Mouse (Mus musculus) neural tube, embryonic 12.5 days (tissue): ENCODE measurements around the gene Pih1d2. TPM values are rescaled to one million over a fixed set of nuclear protein-coding genes. Genes with fewer than 3 reads are reported as not detected.
A peak's percentile ranks its signal among the peaks of the same experiment; 100 is the strongest.
"Not testable (repeated sequence)": the region's sequence is repeated elsewhere in the genome, so short reads cannot be mapped to it uniquely, and the experiment has no call there.

ENCODE experiments used
- ATAC-seq: fragments of 200-750 bp; cut with Nextera tagmentation; 2 replicates; pipeline ENCODE4 v1.8.0; 2017; ENCODE audit warnings: low read depth, mild to moderate bottlenecking, moderate TSS enrichment, moderate library complexity; ENCODE audit not compliant: low FRiP score
- H3K27ac ChIP-seq: fragments of 300-500 bp; sonication (generic); 2 replicates; pipeline ENCODE4 v1.5.1; 2016
- H3K27me3 ChIP-seq: fragments of 300-500 bp; sonication (generic); replicated peaks from 2 replicates; pipeline ENCODE4 v1.6.1; 2016; ENCODE audit warnings: mild to moderate bottlenecking
- H3K36me3 ChIP-seq: fragments of 300-500 bp; sonication (generic); 2 replicates; pipeline ENCODE4 v1.6.1; 2016; ENCODE audit warnings: mild to moderate bottlenecking
- H3K4me1 ChIP-seq: fragments of 300-500 bp; sonication (generic); 2 replicates; pipeline ENCODE4 v1.6.1; 2016
- H3K4me2 ChIP-seq: fragments of 300-500 bp; sonication (generic); replicated peaks from 2 replicates; pipeline ENCODE4 v1.6.1; 2016; ENCODE audit warnings: mild to moderate bottlenecking
- H3K4me3 ChIP-seq: fragments of 300-500 bp; sonication (generic); 2 replicates; pipeline ENCODE4 v1.5.1; 2016
- H3K9ac ChIP-seq: fragments of 300-500 bp; sonication (generic); 2 replicates; pipeline ENCODE4 v1.6.1; 2016; ENCODE audit warnings: mild to moderate bottlenecking
- H3K9me3 ChIP-seq: fragments of 300-500 bp; sonication (generic); 2 replicates; pipeline ENCODE4 v1.6.1; 2016; ENCODE audit warnings: mild to moderate bottlenecking
- WGBS: fragments of 180-500 bp; shearing (Covaris S2); methylation state at CpG from one replicate; pipeline ENCODE4 v1.1.7; 2016; 5-methylcytosine and 5-hydroxymethylcytosine counted together
- polyA plus RNA-seq: library from polyadenylated mRNA; unstranded; fragments of >200 nt; fragmentation: Nextera tagmentation; extraction: Ambion mirVana; gene quantifications from 2 replicates; pipeline ENCODE4 v1.2.1, GENCODE M21; 2016

Pih1d2 gene
- polyA plus RNA-seq, 1 experiment from 2014 or later = 8.5 TPM

DNA sequence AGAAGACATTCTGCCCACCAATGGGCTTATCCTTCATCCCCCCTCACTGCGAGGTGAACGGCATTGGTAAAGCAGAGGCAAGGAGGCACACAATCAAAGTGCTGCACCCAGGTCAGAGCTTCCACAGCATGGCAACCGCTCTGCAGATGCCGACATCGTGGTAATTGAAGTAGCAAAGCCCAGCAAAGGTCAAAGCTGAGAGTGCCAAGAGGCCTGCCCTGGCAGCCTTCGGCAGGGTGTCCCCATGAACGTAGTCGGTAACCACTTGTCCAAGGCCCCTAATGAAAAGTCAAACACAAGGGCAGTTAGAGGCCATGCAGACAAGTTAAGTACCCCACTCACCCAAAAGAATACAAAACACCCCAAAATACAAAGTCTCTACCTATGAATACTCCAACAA, 20.1 kb upstream of the Pih1d2 start:
- Histone ChIP-seq H3K4me2 (no peak overlapping the region), H3K4me1 (peaks cover 4% of the 10 kb centered on the region), H3K36me3 (peaks cover 50% of the 10 kb centered on the region), H3K27ac (no peak overlapping the region), H3K27me3 (no peaks in the 10 kb centered on the region), H3K4me3 (no peak overlapping the region), H3K9ac (no peak overlapping the region), H3K9me3 (no peaks in the 10 kb centered on the region)
- no peak for ATAC-seq
- WGBS = 94% methylated on average over 8 of the region's 8 CpGs

DNA sequence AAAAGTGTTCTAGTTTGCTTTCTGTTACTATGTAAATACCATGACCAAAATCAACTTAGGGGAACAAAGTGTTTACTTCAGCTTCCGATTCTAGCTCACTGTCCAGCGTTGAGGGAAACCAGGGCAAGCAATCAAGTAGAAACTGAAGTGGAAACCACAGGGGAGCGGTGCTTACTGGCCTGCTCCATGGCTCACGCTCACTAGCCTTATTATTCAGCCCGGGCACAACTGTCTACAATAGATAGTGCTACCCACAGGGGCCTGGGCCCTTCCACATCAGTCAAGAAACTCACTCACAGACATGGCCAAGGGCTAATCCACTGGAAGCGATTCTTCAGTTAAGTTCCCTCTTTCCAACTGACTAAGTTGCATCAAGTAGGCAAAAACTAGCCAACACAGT, 15.6 kb upstream of the Pih1d2 start:
- ATAC-seq = no peak

DNA sequence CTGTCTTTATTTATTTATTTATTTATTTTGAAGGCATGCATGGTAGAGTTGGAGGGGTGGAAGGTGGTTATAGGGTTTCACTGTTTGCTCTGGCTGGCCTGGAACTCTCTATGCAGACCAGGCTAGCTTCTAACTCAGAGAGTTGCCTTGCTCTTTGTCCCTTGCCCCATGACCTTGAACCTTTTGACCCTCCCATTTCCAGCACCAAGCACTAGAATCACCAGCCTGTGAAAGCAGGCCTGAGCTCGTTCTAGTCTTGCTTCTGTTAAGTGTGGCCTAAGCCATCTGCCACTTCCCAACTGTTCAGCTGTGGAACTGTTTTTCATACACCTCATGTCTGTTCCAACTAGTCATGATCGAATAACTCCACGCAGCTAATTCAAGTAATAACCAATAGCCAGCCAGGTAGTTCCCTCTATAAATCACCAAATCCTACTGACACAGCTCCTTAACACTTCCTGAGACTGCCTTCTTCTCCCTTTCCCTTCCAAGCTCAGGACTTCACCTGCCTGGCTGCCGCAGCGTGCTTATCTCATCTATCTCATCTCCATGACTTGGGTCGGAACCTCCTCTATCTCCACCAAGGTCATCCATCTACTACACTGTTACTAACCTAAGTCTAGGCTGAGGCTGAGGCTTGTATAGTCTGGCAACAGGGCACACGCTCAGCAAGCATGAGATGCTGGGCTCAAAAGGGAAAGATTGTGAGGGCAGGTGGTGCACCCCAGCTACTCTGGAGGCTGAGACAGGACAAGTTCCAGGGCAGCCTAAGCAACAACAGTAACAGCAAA, 14.9 kb upstream of the Pih1d2 start:
- Histone ChIP-seq H3K9ac (peak overlapping the region; percentile 84; the same call in 1 of the 2 replicates), H3K27ac (no peak overlapping the region)

More for the DNA sequence above, 15.6 kb upstream of the Pih1d2 start:
- Histone ChIP-seq H3K4me2 (no peak overlapping the region), H3K36me3 (peaks cover 35% of the 10 kb centered on the region), H3K4me1 (peaks cover 24% of the 10 kb centered on the region), H3K9ac (no peak overlapping the region), H3K9me3 (no peaks in the 10 kb centered on the region), H3K27me3 (no peaks in the 10 kb centered on the region), H3K4me3 (no peak overlapping the region), H3K27ac (no peak overlapping the region)
- 91% methylated on average over 6 of the region's 6 CpGs for WGBS

DNA sequence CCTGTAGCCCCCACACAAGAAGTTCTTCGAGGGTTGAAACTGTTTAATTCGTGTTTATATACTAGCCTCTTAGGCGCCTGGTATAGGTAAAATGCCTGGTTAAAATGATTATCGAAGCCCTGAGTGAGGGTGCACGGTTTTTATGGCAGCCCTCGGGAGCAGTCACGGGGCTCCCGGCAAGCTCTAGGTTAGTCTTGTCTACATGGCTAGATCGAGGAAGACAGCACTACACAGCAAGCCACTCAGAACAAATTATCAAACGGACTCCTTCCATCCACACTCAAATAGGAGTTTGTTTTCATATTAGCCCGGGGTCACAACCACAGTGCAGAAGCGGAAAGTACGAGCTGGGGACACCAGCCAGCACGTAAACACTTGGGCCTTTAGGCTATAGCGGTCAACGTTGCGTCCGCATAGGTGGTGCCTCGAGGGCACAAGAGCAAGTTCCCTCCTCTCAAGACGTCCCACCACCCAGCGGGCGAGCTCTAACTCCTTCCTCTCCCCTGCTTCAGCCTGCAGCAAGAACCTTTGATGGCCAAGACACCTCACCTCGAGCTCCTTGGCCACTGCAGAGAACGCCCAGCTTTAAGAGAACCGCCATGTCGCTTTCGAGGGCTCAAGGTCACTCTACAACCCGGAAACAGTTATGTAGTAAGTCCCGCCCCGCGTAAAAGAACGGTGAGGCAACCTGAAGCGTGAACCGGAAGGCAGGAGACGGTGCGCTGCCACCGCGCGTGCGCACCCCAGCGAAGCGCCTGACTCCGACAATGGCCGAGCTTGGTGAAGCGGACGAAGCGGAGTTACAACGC, 13.7 kb upstream of the Pih1d2 start, which contains the start of the genes Sdhd and Timm8b:
Gene Sdhd, minus strand, starts transcription at position 624 of the 809 bp plus-strand sequence.
Gene Timm8b, plus strand, starts transcription at position 722 of the 809 bp plus-strand sequence.
- peak; percentile 95 for ATAC-seq
- WGBS = 1% methylated on average over 48 of the region's 48 CpGs
- Histone ChIP-seq H3K4me2 (peak within 1 kb of the TSS; percentile 84), H3K4me3 (peak within 1 kb of the TSS; percentile 63), H3K4me1 (peaks cover 24% of the 10 kb centered on the region), H3K9ac (peak within 1 kb of the TSS; percentile 84), H3K27me3 (no peaks in the 10 kb centered on the region), H3K27ac (peak within 1 kb of the TSS; percentile 84), H3K9me3 (no peaks in the 10 kb centered on the region), H3K36me3 (peaks cover 31% of the 10 kb centered on the region)

More for the DNA sequence above, 14.9 kb upstream of the Pih1d2 start:
- peak overlapping the region; percentile 63; the same call in 1 of the 2 replicates for H3K4me3 ChIP-seq
- H3K9me3 ChIP-seq = no peaks in the 10 kb centered on the region
- peaks cover 24% of the 10 kb centered on the region for H3K4me1 ChIP-seq
- 91% methylated on average over 7 of the region's 7 CpGs for WGBS
- no peaks in the 10 kb centered on the region for H3K27me3 ChIP-seq
- no peak for ATAC-seq
- H3K36me3 ChIP-seq = peaks cover 33% of the 10 kb centered on the region
- peak overlapping the region; percentile 84 for H3K4me2 ChIP-seq

DNA sequence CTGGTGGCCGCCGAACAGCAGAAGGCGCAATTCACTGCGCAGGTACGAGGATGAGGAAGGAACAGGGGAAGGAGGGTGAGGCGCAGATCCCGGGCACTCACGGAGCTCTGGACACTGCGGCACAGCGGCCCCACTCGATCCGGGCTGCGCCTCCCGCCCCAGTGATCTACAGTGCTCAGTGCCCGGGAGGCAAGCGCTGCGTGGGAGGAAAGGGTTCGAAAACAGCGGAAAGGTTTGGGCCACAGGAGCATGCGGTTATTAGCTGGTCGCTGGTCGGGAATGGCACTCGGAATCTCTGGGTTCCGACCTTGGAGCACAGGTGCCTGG, 13.2 kb upstream of the Pih1d2 start:
- Histone ChIP-seq H3K9ac (peak overlapping the region; percentile 84), H3K36me3 (peaks cover 30% of the 10 kb centered on the region), H3K27ac (peak overlapping the region; percentile 84), H3K27me3 (no peaks in the 10 kb centered on the region), H3K9me3 (no peaks in the 10 kb centered on the region), H3K4me1 (peaks cover 24% of the 10 kb centered on the region), H3K4me3 (peak overlapping the region; percentile 63), H3K4me2 (peak overlapping the region; percentile 84)
- peak; percentile 91 for ATAC-seq
- WGBS = 0% methylated on average over 24 of the region's 24 CpGs

DNA sequence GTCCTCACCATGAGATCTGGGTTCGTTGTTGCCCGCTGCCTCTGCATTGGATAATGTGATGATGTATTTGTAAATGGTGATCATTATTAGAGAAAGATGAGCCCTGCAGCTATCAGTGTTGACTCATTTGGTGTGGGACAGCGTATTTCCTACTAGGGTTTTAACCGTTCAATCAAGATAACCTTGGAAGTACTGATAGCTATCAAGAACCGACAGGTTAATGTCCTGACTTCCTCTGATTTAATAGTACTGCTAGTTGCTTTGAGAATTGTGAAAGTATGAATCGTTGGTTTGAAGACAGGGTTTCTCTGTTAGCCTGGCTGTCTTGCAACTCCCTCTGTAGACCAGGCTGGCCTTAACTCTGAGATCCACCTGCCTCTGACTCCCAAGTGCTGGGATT, 12.8 kb upstream of the Pih1d2 start:
- H3K36me3 ChIP-seq = peaks cover 29% of the 10 kb centered on the region
- no peaks in the 10 kb centered on the region for H3K27me3 ChIP-seq
- peak overlapping the region; percentile 84 for H3K27ac ChIP-seq
- peaks cover 24% of the 10 kb centered on the region for H3K4me1 ChIP-seq
- 3% methylated on average over 6 of the region's 6 CpGs for WGBS
- H3K9ac ChIP-seq = peak overlapping the region; percentile 84
- H3K4me2 ChIP-seq = peak overlapping the region; percentile 84
- peak overlapping the region; percentile 63 for H3K4me3 ChIP-seq
- ATAC-seq = no peak
- no peaks in the 10 kb centered on the region for H3K9me3 ChIP-seq

DNA sequence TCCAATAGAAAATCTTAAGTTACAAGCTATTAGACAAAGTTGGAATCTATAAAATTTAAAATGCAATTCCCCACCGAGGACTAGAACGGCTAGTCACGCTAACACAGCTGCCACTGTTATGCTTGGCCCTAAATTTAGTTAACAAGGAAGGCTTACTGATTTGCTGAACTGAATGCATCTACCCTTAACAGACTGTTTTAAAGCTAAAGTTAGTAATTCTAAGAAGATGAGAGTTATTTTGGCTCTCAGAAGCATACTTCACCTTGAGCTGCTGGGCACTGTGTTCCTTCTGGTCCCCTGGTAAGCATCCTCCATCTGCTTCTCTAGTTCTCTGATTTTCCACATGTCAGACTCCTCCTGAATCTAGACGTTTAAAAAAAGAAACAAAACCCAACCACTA, 5.0 kb upstream of the Pih1d2 start:
- Histone ChIP-seq H3K27me3 (no peaks in the 10 kb centered on the region), H3K4me3 (no peak overlapping the region), H3K9ac (no peak overlapping the region), H3K4me1 (peaks cover 10% of the 10 kb centered on the region), H3K4me2 (no peak overlapping the region), H3K9me3 (no peaks in the 10 kb centered on the region), H3K36me3 (peaks cover 65% of the 10 kb centered on the region), H3K27ac (no peak overlapping the region)
- ATAC-seq = no peak
- 86% methylated on average over 4 of the region's 4 CpGs for WGBS

DNA sequence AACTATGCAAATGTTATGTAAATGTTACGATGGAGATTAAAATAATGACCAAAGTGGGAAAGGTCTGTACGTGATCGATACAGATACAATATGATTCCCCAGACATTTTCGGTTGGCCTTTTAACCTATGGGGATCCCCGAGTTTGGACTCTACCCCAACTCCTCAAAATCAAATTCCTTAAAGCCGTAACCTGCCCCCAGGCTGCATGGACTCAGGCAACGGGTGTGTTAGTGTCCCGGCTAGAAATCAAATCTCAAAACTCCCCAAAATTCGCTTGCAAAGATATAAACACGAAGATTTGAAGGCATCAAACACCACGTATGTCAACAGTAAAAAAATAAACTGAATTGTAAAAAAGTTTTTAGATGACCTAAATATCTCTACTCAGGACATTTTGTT, 960 bp upstream of the Pih1d2 start:
- H3K4me3 ChIP-seq = peak overlapping the region; percentile 99
- WGBS = 38% methylated on average over 11 of the region's 11 CpGs
- peaks cover 32% of the 10 kb centered on the region for H3K36me3 ChIP-seq
- no peaks in the 10 kb centered on the region for H3K27me3 ChIP-seq
- H3K9ac ChIP-seq = peak overlapping the region; percentile 95
- no peak overlapping the region for H3K27ac ChIP-seq
- H3K4me1 ChIP-seq = peaks cover 13% of the 10 kb centered on the region
- H3K9me3 ChIP-seq = no peaks in the 10 kb centered on the region
- H3K4me2 ChIP-seq = peak overlapping the region; percentile 86
- ATAC-seq = no peak

DNA sequence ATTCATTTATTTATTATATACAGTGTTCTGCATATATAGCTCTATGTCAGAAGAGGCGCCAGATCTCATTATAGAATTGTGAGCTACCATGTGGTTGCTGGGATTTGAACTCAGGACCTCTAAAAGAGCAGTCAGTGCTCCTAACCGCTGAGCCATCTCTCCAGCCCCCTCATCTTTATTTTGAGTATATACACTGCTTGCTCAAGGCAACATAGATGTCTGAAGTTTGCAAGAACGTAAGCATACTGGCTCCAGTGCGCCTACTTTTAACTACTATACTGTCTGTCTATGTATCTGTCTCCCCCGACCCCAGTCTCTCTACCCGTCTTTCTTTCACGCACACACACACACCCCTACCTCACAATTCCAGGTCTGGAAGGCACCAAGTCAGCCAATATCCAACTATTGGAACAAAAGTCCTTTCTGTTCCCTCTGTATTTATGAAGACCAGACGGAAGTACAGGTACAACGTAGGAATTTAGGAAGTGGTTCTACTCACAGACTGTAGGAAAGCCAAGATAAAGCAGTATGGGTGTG, 741 bp downstream of the Pih1d2 start:
- no peaks in the 10 kb centered on the region for H3K9me3 ChIP-seq
- no peak for ATAC-seq
- no peak overlapping the region for H3K27ac ChIP-seq
- H3K36me3 ChIP-seq = peaks cover 22% of the 10 kb centered on the region
- H3K4me1 ChIP-seq = peaks cover 13% of the 10 kb centered on the region
- H3K4me3 ChIP-seq = peak overlapping the region; percentile 99; the same call in 1 of the 2 replicates
- H3K27me3 ChIP-seq = no peaks in the 10 kb centered on the region
- no peak overlapping the region for H3K9ac ChIP-seq
- peak overlapping the region; percentile 86 for H3K4me2 ChIP-seq
- 65% methylated on average over 9 of the region's 9 CpGs for WGBS

DNA sequence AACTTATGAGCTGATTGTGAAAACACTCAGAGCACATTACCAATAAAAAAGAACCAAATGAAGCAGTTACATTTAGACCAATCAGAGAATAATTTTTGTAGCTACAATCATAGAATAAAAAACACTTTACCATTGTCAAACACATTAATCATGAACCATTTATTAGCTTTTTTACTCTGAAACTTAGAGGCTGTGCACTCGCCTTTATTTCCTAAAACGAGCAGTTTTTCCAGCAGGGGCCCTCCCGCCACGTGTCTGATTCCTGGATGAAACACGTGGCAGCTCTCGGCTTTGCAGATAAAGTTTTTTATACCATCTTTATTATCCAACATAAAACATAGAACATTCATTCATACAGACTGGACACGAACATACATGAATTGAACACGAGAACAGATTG, 13.8 kb downstream of the Pih1d2 start:
- H3K4me1 ChIP-seq, H3K9me3 ChIP-seq, H3K9ac ChIP-seq, H3K4me2 ChIP-seq, H3K27me3 ChIP-seq, H3K27ac ChIP-seq, ATAC-seq, H3K4me3 ChIP-seq: not testable (repeated sequence)
- peaks cover 27% of the 10 kb centered on the region for H3K36me3 ChIP-seq
- 91% methylated on average over 6 of the region's 8 CpGs for WGBS

DNA sequence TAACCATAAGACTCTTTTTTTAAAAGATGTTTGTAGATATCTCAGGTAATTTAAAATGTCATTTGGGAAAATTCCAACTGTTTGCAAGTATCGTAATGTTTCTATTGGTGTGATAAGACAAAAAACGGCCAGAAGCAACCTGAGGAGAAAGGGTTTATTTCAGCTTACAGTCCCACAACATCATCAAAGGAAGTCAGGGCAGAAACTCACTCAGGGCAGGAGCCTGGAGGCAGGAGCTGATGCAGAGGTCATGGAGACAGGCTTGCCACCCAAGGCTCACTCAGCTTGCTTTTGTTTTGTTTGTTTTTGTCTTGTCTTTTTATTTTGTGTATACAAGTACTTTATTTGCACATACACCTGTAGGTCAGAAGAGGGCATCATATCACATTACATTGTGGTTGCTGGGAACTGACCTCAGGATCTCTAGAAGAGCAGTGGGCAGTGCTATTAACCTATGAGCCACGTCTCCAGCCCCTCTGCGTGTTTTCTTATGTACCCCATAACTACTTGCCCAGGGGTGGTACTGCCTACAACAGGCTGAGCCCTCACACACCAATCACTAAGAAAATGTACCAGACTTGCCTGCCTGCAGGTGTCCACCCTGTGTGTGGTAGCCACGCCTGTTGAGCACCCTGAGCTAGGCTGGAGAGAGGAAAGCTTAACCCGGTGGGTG, 15.0 kb downstream of the Pih1d2 start:
- 92% methylated on average over 6 of the region's 6 CpGs for WGBS
- no peaks in the 10 kb centered on the region for H3K9me3 ChIP-seq
- no peak for ATAC-seq
- no peaks in the 10 kb centered on the region for H3K27me3 ChIP-seq
- H3K4me2 ChIP-seq = no peak overlapping the region
- peaks cover 35% of the 10 kb centered on the region for H3K36me3 ChIP-seq
- no peak overlapping the region for H3K9ac ChIP-seq
- H3K4me3 ChIP-seq = no peak overlapping the region
- no peaks in the 10 kb centered on the region for H3K4me1 ChIP-seq
- no peak overlapping the region for H3K27ac ChIP-seq

DNA sequence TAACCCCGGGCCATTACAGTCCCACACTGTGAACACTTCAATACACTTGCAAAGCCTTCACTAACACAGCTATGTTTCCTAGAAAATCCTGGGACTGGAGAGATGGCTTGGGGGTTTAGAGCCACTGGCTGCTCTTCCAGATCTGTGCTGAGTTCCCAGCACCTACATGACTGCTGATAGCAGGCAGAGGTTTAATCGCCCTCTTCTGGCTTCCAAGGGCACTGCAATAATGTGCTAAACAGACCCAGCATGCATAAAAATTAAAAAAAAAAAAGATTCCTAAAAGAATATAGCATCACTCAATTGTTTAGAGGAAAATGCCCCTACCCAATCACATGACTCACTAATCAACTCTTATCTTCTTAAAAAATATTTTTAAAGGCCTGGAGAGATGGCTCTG, 15.9 kb downstream of the Pih1d2 start:
- WGBS = 67% methylated on average over 2 of the region's 2 CpGs
- Histone ChIP-seq H3K4me1 (no peaks in the 10 kb centered on the region), H3K9ac (no peak overlapping the region), H3K9me3 (no peaks in the 10 kb centered on the region), H3K4me3 (no peak overlapping the region), H3K27me3 (no peaks in the 10 kb centered on the region), H3K4me2 (no peak overlapping the region), H3K27ac (no peak overlapping the region), H3K36me3 (peaks cover 37% of the 10 kb centered on the region)
- ATAC-seq = no peak
